Mouse (Mus musculus) brain, embryonic 14.5 days (tissue): ENCODE measurements around the gene Dmac1.

Experiments
- CTCF ChIP-seq: fragments of 200-500 bp; IDR thresholded peaks from 2 replicates; pipeline ENCODE4 v1.5.1; 2012; ENCODE audit warnings: inconsistent platforms, mild to moderate bottlenecking, moderate library complexity, borderline replicate concordance; ENCODE audit not compliant: insufficient read depth, insufficient read length; ENCODE audit errors: extremely low read depth
- POLR2A ChIP-seq: fragments of 200-500 bp; IDR thresholded peaks from 2 replicates; pipeline ENCODE4 v1.6.1; 2012; ENCODE audit warnings: mild to moderate bottlenecking, inconsistent platforms, borderline replicate concordance; ENCODE audit not compliant: poor library complexity, insufficient read depth, insufficient read length, severe bottlenecking; ENCODE audit errors: extremely low read depth

GRCm38 (mm10) chr4:75275737-75276136, 2.4 kb downstream of the Dmac1 start:
- TF ChIP-seq POLR2A = no peak
- no peak for TF ChIP-seq CTCF
